Mouse (Mus musculus) liver, embryonic 11.5 days (tissue): Measurements from ENCODE around the gene Alg9. TPM values are rescaled to one million over a fixed set of nuclear protein-coding genes. Genes with fewer than 3 reads are reported as not detected.

ENCODE experiments used
- polyA plus RNA-seq: library from polyadenylated mRNA; unstranded; fragments of >200 nt; fragmentation: Nextera tagmentation; extraction: Ambion mirVana; gene quantifications from 2 replicates; pipeline ENCODE4 v1.2.1, GENCODE M21; 2014

Alg9 gene
- polyA plus RNA-seq, 1 experiment from 2014 or later = 33.0 TPM

Other genes starting within 250 kb of the Alg9 start
- gene Pts, start 246.3 kb upstream of the Alg9 start, polyA plus RNA-seq = 69.4 and 70.1 TPM in 2 replicates
- 3.0 and 3.4 TPM in 2 replicates for gene Il18, start 220.2 kb upstream of the Alg9 start, polyA plus RNA-seq
- 0.22 and 0.27 TPM in 2 replicates for gene Bco2, start 219.8 kb upstream of the Alg9 start, polyA plus RNA-seq
- gene Tex12, start 213.7 kb upstream of the Alg9 start, polyA plus RNA-seq = not detected in 2 replicates
- 503 and 533 TPM in 2 replicates for gene Sdhd, start 171.2 kb upstream of the Alg9 start, polyA plus RNA-seq
- 301 and 312 TPM in 2 replicates for gene Timm8b, start 171.1 kb upstream of the Alg9 start, polyA plus RNA-seq
- gene Pih1d2, start 157.7 kb upstream of the Alg9 start, polyA plus RNA-seq = 3.3 and 4.2 TPM in 2 replicates
- gene Nkapd1, start 157.6 kb upstream of the Alg9 start, polyA plus RNA-seq = 16.2 and 20.1 TPM in 2 replicates
- 77.3 and 83.7 TPM in 2 replicates for gene Dlat, start 115.2 kb upstream of the Alg9 start, polyA plus RNA-seq
- gene Dixdc1, start 35.5 kb upstream of the Alg9 start, polyA plus RNA-seq = 2.3 and 3.5 TPM in 2 replicates
- gene 2310030G06Rik, start 28.5 kb upstream of the Alg9 start, polyA plus RNA-seq = 2.6 and 4.5 TPM in 2 replicates
- 8.0 and 13.7 TPM in 2 replicates for gene Cryab, start 23.7 kb upstream of the Alg9 start, polyA plus RNA-seq
- gene Hspb2, start 22.7 kb upstream of the Alg9 start, polyA plus RNA-seq = 1.3 and 2.3 TPM in 2 replicates
- gene Fdxacb1, start 6.8 kb upstream of the Alg9 start, polyA plus RNA-seq = 15.7 and 16.0 TPM in 2 replicates
- gene 1110032A03Rik, start 501 bp downstream of the Alg9 start, polyA plus RNA-seq = 16.2 and 17.5 TPM in 2 replicates
- gene Ppp2r1b, start 70.3 kb downstream of the Alg9 start, polyA plus RNA-seq = 143 and 172 TPM in 2 replicates
- gene Sik2, start 234.1 kb downstream of the Alg9 start, polyA plus RNA-seq = 14.2 and 15.8 TPM in 2 replicates